Mouse (Mus musculus): ENCODE results near the gene Pdzk1. TPM values are rescaled to one million over a fixed set of nuclear protein-coding genes. Genes with fewer than 3 reads are reported as not detected.

The Pdzk1 gene
- polyA plus RNA-seq, 1 experiment from 2014 or later = 0.11 TPM

DNA sequence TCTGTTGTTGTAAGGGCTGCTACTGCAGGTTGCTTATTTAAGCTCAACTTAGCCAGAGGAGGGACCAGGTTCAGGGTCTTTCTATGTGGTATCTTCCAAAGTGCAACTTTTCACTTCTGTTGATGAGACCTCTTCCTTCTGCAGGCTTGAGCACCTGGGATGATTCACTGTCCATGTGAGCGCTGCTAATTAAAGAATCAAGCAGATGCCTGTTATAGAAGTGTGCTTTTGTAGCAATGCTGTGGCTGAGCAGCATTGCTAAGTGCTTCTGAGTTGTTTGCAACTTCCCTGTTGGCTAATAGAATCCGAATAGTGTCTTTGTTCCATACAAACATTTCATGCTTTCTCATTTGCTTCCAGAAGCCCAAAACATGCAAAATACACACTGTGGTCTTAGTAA lies 41.2 kb downstream of the Pdzk1 start:
- no peaks in the 10 kb centered on the region for H3K4me1 ChIP-seq
- no peak overlapping the region for H3K9ac ChIP-seq (replicated peaks)
- peaks cover 63% of the 10 kb centered on the region for H3K36me3 ChIP-seq
- 92% methylated on average over 2 of the region's 2 CpGs for WGBS
- no peak overlapping the region for H3K4me2 ChIP-seq (replicated peaks)
- no peak for ATAC-seq (replicated peaks)
- H3K27ac ChIP-seq (replicated peaks) = no peak overlapping the region
- no peaks in the 10 kb centered on the region for H3K9me3 ChIP-seq
- no peak overlapping the region for H3K4me3 ChIP-seq
- H3K27me3 ChIP-seq = no peaks in the 10 kb centered on the region

DNA sequence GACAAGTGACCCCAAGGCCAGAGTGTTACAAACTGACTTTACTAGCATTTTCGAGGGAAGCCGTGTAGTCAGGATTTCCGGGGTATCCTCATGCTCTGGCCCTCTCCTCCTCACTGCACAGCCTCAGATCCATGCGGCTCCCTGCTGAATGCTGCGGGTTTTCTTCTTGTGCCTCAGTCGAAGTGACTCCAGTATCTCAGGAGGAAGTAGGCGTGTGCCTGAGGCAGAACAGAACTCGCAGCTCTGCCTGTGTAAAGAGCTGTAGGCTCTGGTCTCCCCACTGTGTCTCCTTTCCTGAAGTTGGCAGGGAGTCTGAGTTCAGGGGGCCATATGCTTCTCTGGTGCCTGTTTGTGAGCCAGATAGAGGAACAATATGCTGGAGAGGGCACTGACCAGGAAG lies 42.0 kb downstream of the Pdzk1 start:
- no peaks in the 10 kb centered on the region for H3K27me3 ChIP-seq
- H3K9ac ChIP-seq (replicated peaks) = no peak overlapping the region
- no peak overlapping the region for H3K4me3 ChIP-seq
- no peak overlapping the region for H3K27ac ChIP-seq (replicated peaks)
- no peaks in the 10 kb centered on the region for H3K4me1 ChIP-seq
- WGBS = 88% methylated on average over 8 of the region's 8 CpGs
- no peak overlapping the region for H3K4me2 ChIP-seq (replicated peaks)
- H3K36me3 ChIP-seq = peaks cover 68% of the 10 kb centered on the region
- no peaks in the 10 kb centered on the region for H3K9me3 ChIP-seq
- no peak for ATAC-seq (replicated peaks)

DNA sequence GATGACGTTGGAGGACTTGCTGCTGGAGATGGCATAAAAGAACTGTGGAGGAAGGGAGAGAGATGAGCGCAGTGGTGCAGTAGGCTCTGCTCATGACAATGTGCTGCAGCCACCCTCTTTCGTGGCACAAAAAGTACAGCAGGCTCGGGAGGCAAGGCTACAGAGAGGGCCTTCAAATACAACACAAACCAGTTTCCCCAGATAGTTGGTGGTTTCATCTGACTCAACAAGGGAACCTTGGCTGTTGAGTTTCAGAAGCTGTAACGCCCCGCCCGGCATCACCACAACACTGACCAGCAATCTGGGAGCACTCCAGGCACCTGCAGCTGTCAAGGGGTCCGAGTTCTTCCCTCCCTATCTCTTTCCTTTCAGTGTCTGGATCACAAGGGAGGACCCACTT lies 43.4 kb downstream of the Pdzk1 start:
- no peak overlapping the region for H3K4me2 ChIP-seq (replicated peaks)
- H3K4me3 ChIP-seq = no peak overlapping the region
- no peaks in the 10 kb centered on the region for H3K27me3 ChIP-seq
- 95% methylated on average over 8 of the region's 8 CpGs for WGBS
- H3K9ac ChIP-seq (replicated peaks) = no peak overlapping the region
- no peaks in the 10 kb centered on the region for H3K9me3 ChIP-seq
- H3K36me3 ChIP-seq = peaks cover 68% of the 10 kb centered on the region
- H3K4me1 ChIP-seq = no peaks in the 10 kb centered on the region
- H3K27ac ChIP-seq (replicated peaks) = no peak overlapping the region
- no peak for ATAC-seq (replicated peaks)

DNA sequence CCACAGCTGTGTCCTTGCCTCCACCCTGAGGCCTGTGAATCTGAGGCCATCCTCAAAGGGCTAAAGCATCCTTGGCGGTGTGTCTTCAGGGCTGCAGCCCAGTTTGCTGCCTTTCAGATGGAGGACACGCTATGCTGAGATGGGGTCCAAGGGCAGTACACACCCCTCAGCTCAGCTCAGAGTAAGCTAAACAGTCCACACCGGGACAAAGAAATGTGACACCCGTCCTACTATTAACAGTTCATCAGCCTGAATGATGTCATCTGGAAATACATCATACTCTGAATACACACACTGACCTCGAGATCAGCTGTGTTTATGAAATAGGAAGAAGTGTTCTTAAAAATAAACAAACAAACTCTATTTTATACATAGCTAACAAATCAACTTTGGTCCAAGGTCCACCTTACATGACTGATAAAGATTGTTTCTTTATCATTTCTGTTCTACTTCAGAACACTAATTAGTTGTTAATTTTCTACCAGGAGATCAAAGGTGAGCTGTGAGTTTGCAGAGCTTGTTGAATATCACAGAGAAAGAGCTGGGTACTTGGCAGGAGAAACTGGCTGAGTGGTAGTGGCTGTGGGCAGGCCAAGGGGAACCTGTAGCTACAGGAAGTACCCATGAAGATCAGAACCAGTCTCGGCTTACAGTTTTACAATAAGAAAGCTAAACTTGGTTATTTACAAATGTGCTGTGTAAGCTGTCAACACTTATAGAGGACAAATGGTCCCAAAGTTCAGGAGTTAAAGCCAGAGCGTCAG lies 45.9 kb downstream of the Pdzk1 start:
- H3K4me1 ChIP-seq = no peaks in the 10 kb centered on the region
- H3K9ac ChIP-seq (replicated peaks) = no peak overlapping the region
- no peak for ATAC-seq (replicated peaks)
- no peak overlapping the region for H3K27ac ChIP-seq (replicated peaks)
- 85% methylated on average over 7 of the region's 7 CpGs for WGBS
- H3K4me3 ChIP-seq = no peak overlapping the region
- H3K9me3 ChIP-seq = no peaks in the 10 kb centered on the region
- no peaks in the 10 kb centered on the region for H3K27me3 ChIP-seq
- peaks cover 65% of the 10 kb centered on the region for H3K36me3 ChIP-seq
- H3K4me2 ChIP-seq (replicated peaks) = no peak overlapping the region

DNA sequence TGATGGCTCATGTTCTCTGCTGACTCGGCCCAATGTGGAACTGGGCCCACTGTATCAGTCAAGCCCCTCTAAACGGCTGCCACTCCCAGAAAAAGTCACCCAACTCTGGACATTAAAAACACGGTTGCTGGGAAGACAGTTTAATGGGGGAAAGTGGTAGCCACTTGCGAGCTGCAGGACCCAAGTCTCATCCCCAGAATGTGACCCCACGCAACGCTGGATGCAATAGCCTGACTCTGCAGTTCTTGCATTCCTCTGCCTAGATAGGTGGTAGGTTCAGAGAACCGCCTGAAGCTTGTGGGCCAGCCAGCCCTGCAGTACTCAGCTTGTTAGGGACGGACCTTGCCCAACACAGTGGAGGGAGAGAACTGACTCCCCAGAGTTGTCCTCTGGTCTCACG lies 50.5 kb downstream of the Pdzk1 start:
- no peak overlapping the region for H3K4me2 ChIP-seq (replicated peaks)
- peaks cover 52% of the 10 kb centered on the region for H3K36me3 ChIP-seq
- ATAC-seq (replicated peaks) = no peak
- H3K9ac ChIP-seq (replicated peaks) = no peak overlapping the region
- 91% methylated on average over 9 of the region's 9 CpGs for whole genome bisulfite sequencing
- H3K4me1 ChIP-seq = no peaks in the 10 kb centered on the region
- H3K4me3 ChIP-seq = no peak overlapping the region
- no peaks in the 10 kb centered on the region for H3K27me3 ChIP-seq
- H3K9me3 ChIP-seq = no peaks in the 10 kb centered on the region
- H3K27ac ChIP-seq (replicated peaks) = no peak overlapping the region

DNA sequence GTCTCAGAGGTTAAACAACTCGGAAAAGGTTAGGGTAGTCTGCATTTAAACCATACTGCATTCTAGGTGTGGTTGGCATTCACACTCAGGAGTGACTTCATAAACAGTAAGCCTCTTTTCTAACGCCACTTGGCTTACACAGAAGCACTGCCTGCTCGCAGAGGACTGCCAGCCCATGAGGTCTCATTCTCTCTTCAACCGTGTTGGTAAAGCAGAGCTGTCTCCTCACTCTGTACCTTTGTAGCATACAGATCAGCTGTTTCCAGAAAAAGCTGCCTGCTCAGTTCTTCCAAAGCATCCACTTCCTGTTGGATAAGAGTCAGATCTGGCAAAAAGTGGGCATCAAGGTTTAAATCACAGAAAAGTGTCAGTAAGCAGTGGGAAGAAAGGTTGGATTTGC lies 51.3 kb downstream of the Pdzk1 start:
- no peak overlapping the region for H3K4me2 ChIP-seq (replicated peaks)
- no peaks in the 10 kb centered on the region for H3K4me1 ChIP-seq
- H3K27me3 ChIP-seq = no peaks in the 10 kb centered on the region
- 86% methylated on average over 4 of the region's 4 CpGs for WGBS
- no peak overlapping the region for H3K4me3 ChIP-seq
- ATAC-seq (replicated peaks) = no peak
- H3K9me3 ChIP-seq = no peaks in the 10 kb centered on the region
- H3K9ac ChIP-seq (replicated peaks) = no peak overlapping the region
- H3K27ac ChIP-seq (replicated peaks) = no peak overlapping the region
- peaks cover 48% of the 10 kb centered on the region for H3K36me3 ChIP-seq

DNA sequence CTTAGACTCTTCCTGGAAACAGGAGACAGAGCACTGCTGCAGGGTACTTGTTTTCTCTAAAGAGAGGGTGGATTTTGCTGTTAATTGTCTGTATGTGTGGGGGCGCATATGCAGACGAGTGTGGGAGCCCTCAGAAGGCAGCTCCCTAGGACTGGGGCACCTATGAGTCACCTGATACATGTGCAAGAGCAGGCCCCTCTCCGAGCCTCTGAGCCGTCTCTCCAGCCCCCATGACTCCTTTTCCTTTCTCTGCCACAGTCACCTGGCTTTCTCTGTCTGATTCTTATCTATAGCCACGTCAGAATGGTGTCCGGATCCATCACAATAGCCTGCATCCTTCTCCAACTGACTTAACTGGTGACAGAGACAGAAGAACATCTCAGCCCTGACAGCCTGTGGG lies 52.5 kb downstream of the Pdzk1 start:
- Histone ChIP-seq H3K4me2 (replicated peaks) (no peak overlapping the region), H3K27ac (replicated peaks) (no peak overlapping the region), H3K4me3 (no peak overlapping the region), H3K9me3 (no peaks in the 10 kb centered on the region), H3K36me3 (peaks cover 45% of the 10 kb centered on the region), H3K4me1 (no peaks in the 10 kb centered on the region), H3K27me3 (no peaks in the 10 kb centered on the region), H3K9ac (replicated peaks) (no peak overlapping the region)
- 86% methylated on average over 6 of the region's 6 CpGs for WGBS
- no peak for ATAC-seq (replicated peaks)

DNA sequence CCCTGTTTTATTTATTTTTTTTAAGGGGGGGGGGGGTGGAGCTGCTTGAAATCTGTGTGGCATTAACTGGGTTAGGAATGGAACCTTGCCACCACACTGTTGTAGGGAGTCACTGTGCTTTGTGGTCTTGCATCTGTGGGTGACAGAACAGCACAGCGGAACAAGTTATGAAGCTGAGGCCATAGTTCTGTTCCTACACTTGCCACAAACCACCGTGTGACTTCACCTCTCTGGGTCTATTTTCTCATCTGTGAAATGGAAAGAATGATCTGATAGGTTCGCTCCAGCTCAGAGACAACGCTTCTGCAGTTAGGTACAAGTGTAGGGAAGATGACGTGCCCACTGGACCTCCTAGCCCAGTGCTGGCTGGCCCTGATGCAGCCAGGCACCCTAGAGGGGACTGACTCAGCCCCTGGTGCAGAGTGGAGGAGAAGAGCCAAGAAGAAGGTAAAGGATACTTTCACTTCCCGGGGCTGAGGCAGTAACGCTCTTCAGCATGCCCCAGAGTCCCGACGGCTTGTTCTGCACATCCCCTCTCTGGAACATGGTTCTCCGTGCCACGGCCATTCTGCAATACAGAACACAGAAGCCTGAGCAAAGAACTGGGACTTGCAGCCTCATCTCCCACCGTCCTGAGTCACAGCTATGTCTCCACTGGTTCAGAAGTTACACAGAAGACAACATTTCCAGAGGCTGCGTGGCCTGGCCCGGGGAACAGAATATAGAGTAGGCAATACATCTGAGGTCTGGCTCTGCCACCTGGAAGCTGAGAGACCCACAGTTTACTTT lies 53.2 kb downstream of the Pdzk1 start:
- peaks cover 45% of the 10 kb centered on the region for H3K36me3 ChIP-seq
- H3K4me2 ChIP-seq (replicated peaks) = no peak overlapping the region
- H3K27me3 ChIP-seq = no peaks in the 10 kb centered on the region
- no peak overlapping the region for H3K9ac ChIP-seq (replicated peaks)
- no peaks in the 10 kb centered on the region for H3K9me3 ChIP-seq
- ATAC-seq (replicated peaks) = no peak
- H3K4me1 ChIP-seq = no peaks in the 10 kb centered on the region
- 93% methylated on average over 14 of the region's 14 CpGs for WGBS
- H3K27ac ChIP-seq (replicated peaks) = no peak overlapping the region
- H3K4me3 ChIP-seq = no peak overlapping the region

DNA sequence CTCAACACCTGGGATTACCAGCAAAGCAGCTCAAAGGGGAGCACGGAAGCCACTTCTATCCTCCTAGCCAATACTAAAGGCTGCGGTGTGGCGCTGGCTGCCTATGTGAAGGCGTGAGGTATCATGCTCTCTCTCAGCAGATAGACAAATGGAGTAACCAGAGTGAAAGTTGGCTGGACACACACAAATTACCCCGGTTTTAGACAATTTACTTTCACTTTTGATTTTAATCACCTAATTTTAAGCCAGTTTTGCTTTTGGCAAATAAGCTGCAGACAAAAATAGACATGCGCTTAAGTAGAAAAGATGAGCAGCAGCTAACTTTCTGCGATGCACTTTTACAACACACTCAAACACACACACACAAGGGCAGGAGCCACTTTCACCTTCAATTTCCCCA lies 54.6 kb downstream of the Pdzk1 start:
- 93% methylated on average over 7 of the region's 7 CpGs for WGBS
- H3K4me3 ChIP-seq = no peak overlapping the region
- no peaks in the 10 kb centered on the region for H3K4me1 ChIP-seq
- H3K27ac ChIP-seq (replicated peaks) = no peak overlapping the region
- no peaks in the 10 kb centered on the region for H3K27me3 ChIP-seq
- ATAC-seq (replicated peaks) = no peak
- H3K9ac ChIP-seq (replicated peaks) = no peak overlapping the region
- H3K36me3 ChIP-seq = peaks cover 48% of the 10 kb centered on the region
- H3K9me3 ChIP-seq = no peaks in the 10 kb centered on the region
- H3K4me2 ChIP-seq (replicated peaks) = no peak overlapping the region

DNA sequence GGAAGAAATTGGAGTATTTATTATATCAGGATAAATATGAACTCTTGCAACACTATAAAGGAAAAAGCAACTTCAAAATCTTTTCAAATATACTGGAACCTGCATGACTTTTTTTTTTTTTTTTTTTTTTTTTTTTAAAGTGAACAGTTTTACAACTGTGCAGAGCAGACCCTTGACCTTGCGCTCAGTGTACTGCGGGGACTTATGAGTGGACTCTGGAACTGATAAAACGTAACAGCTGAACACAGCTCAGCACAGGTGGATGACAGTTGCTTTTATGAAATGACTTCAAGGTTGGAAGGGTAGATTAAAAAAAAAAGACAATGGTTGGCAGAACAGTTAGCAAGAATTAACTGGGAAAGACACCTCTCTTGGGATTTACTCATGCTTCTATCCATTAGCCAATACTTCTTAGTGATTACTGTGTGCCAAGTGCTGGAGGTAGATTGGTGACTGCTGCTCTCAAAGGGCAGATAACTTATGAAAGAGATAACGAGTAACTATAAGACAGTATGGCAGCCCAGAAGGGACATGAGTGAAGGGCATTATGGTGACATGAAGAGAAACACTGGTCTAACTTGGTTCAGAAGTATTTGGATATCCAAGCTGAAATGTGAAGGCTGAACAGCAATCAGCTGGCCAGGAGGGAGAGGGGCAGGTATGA lies 73.4 kb downstream of the Pdzk1 start:
- no peaks in the 10 kb centered on the region for H3K9me3 ChIP-seq
- ATAC-seq (replicated peaks) = no peak
- no peak overlapping the region for H3K4me2 ChIP-seq (replicated peaks)
- peaks cover 16% of the 10 kb centered on the region for H3K4me1 ChIP-seq
- H3K27me3 ChIP-seq = no peaks in the 10 kb centered on the region
- H3K9ac ChIP-seq (replicated peaks) = no peak overlapping the region
- WGBS = 92% methylated on average over 4 of the region's 4 CpGs
- no peak overlapping the region for H3K27ac ChIP-seq (replicated peaks)
- H3K4me3 ChIP-seq = no peak overlapping the region
- no peaks in the 10 kb centered on the region for H3K36me3 ChIP-seq

DNA sequence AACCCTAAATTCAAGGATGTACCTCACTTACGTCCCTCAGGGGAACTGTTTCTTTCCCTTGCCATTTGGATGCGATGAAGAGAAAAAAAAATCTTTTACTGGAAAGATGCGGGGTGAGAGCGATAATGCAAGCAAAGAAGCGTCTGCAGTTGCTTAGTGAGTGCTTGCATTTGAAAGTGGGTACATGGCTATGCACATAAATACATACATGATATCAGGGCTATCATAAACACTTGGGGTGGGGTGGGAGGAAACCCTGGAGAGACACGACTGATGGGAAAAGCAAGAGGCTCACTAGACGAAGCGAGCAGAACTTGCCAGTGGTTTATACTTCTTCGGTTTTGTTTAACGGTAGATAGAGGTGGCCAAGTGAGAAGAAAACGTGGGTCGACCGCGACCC lies 75.3 kb downstream of the Pdzk1 start, which contains the start of gene Gja5:
TSS of gene Gja5 (plus strand) at position 301 of the 400 bp plus-strand sequence.
- H3K27me3 ChIP-seq = no peaks in the 10 kb centered on the region
- H3K4me2 ChIP-seq (replicated peaks) = peak within 1 kb of the TSS; percentile 83
- ATAC-seq (replicated peaks) = no peak
- peak within 1 kb of the TSS; percentile 95 for H3K9ac ChIP-seq (replicated peaks)
- WGBS = 13% methylated on average over 14 of the region's 14 CpGs
- peaks cover 16% of the 10 kb centered on the region for H3K4me1 ChIP-seq
- H3K9me3 ChIP-seq = no peaks in the 10 kb centered on the region
- no peaks in the 10 kb centered on the region for H3K36me3 ChIP-seq
- peak within 1 kb of the TSS; percentile 49 for H3K27ac ChIP-seq (replicated peaks)
- peak within 1 kb of the TSS; percentile 97 for H3K4me3 ChIP-seq

DNA sequence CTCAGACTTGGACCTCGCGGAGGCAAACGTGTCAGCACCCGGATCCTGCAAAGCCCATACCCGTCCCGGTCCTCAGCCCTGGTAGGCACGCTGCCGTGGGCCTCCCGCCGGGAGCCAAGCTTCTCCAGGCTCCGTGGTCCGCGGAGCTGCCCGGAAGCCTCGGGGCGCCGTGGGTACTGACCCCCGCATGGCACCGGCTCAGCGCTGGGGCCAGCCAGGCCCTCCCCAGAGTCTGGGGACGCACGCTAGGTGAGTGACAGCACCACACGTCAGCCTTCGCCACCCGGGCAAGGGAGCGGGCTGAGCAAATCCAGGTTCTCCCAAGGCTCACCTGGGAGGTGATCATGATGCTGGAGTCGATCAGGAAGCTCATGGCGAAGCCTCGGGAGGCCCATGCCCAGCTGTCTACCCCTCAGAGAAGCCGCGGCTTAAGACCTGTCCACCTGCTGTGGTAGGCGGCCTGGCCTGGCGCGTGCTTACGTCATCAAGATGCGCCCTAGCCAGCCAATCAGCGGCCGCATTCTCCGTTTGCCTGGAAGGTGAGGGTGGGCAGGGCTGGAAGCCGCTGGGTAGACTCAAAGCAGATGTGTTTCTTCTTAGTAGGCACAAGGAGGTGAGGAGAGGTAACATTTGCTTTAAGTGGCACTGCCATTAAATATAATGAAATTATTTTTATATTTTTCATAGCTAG lies 75.9 kb downstream of the Pdzk1 start, which contains the start of gene Gpr89:
TSS of gene Gpr89 (minus strand) at position 496 of the 691 bp plus-strand sequence.
- H3K27me3 ChIP-seq = no peaks in the 10 kb centered on the region
- H3K27ac ChIP-seq (replicated peaks) = peak within 1 kb of the TSS; percentile 49
- WGBS = under 1% methylated on average over 40 of the region's 40 CpGs

More for the DNA sequence above, 75.9 kb downstream of the Pdzk1 start, which contains the start of gene Gpr89:
- Histone ChIP-seq H3K4me1 (peaks cover 16% of the 10 kb centered on the region), H3K36me3 (no peaks in the 10 kb centered on the region), H3K4me3 (peak within 1 kb of the TSS; percentile 97), H3K9me3 (no peaks in the 10 kb centered on the region), H3K4me2 (replicated peaks) (peak within 1 kb of the TSS; percentile 83), H3K9ac (replicated peaks) (peak within 1 kb of the TSS; percentile 95)
- ATAC-seq (replicated peaks) = peak; percentile 97

Measured in forebrain, embryonic 15.5 days (tissue).